Mouse (Mus musculus): ENCODE measurements at regions not wholly inside any gene's neighbourhood (a gene's known extent, or its start where the extent isn't known, plus 50 kb on each side); places are given as distances from the start of the nearest gene placed in this dataset.

- TF ChIP-seq CTCF (conservative IDR thresholded peaks at IDR 0.05; ENCODE audit: insufficient read depth, insufficient read length, low read depth, low read length) (no peak), POLR2A (IDR thresholded peaks at IDR 0.05; ENCODE audit: low read depth, low read length) (no peak)
Observed at GRCm38 (mm10) chr8:34542361-34543038, 431.0 kb upstream of the Gm10131 start.
